Mouse (Mus musculus): ENCODE results near the gene B430305J03Rik. TPM values are rescaled to one million over a fixed set of nuclear protein-coding genes. Genes with fewer than 3 reads are reported as not detected.

Gene B430305J03Rik
- polyA plus RNA-seq, 1 experiment from 2014 or later = not detected

DNA sequence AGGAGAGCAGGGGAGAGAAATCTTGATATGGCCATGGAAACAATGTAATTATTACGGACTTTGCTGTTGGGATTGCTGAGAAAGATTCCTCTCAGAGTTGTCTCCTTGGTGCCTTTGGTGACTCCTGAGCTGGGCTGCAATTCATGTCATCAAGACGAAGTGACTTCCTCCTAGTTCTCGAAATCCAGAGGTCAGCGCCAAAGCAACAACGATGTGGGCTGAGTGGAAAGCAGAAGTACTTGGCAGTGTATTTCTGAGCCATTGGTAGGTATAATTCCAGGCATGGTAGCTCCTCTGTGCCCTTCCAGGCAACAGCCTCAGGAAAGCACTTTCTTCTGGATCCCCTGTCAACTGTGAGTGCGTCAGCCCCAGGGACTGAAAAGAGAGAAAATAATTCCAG lies 44.1 kb downstream of the B430305J03Rik start:
- ATAC-seq (ENCODE audit: low FRiP score) (no peak), DNase-seq (ENCODE audit: low spot score) (no peak)
- Histone ChIP-seq H3K9me3 (ENCODE audit: control insufficient read depth, low read length) (no peaks in the 10 kb centered on the region), H3K4me1 (replicated peaks; ENCODE audit: control insufficient read depth, insufficient read depth, low read length) (no peaks in the 10 kb centered on the region), H3K27me3 (ENCODE audit: control insufficient read depth, insufficient read depth, low read length) (no peaks in the 10 kb centered on the region), H3K9ac (no peak overlapping the region), H3K4me2 (replicated peaks) (no peak overlapping the region), H3K36me3 (replicated peaks; ENCODE audit: control insufficient read depth, insufficient read depth) (no peaks in the 10 kb centered on the region), H3K4me3 (replicated peaks; ENCODE audit: low read length) (no peak overlapping the region), H3K27ac (no peak overlapping the region)
- WGBS = 77% methylated on average over 6 of the region's 6 CpGs

DNA sequence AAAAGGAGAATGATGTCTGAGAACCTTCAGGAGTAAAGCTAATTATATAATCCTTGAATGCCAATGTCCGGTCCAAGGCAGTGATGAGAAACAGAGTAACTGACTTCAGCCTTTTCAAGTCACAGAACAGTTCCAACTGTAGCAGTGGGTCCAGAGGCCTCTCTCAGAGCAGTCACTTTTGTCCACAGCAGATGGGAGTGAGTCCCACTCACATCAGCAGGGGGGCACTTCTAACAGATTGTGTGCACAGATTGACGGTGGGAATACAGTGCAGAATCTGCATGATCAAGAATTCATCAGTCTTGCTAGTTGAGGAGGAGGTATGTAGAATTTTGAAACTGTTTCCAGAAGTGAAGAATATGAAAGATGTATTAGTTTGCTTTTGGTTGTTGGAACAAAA lies 45.7 kb downstream of the B430305J03Rik start:
- 76% methylated on average over 2 of the region's 2 CpGs for WGBS
- no peak for DNase-seq (ENCODE audit: low spot score)
- no peak overlapping the region for H3K4me2 ChIP-seq (replicated peaks)
- no peaks in the 10 kb centered on the region for H3K9me3 ChIP-seq (ENCODE audit: control insufficient read depth, low read length)
- no peak for ATAC-seq (ENCODE audit: low FRiP score)
- H3K27me3 ChIP-seq (ENCODE audit: control insufficient read depth, insufficient read depth, low read length) = no peaks in the 10 kb centered on the region
- no peaks in the 10 kb centered on the region for H3K4me1 ChIP-seq (replicated peaks; ENCODE audit: control insufficient read depth, insufficient read depth, low read length)
- H3K36me3 ChIP-seq (replicated peaks; ENCODE audit: control insufficient read depth, insufficient read depth) = no peaks in the 10 kb centered on the region
- H3K4me3 ChIP-seq (replicated peaks; ENCODE audit: low read length) = no peak overlapping the region
- no peak overlapping the region for H3K27ac ChIP-seq
- H3K9ac ChIP-seq = no peak overlapping the region

DNA sequence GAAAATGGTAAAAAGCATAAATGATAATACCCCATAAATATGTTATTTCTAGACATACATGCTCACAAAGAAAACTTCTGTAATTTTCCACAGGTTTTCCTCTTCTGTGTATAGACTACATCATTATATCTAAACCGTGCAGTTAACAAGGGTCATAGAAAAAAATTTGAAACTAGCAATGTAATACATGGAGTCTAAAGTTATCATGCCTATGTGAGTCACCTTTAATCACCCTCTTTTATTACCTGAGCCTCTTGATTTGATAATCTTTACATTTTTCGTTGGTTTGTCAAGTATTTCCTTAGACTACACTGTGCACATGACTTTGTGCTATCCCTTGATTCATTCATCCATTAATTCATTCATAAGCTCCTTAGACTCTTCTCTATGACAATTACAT lies 50.7 kb downstream of the B430305J03Rik start:
- no peaks in the 10 kb centered on the region for H3K36me3 ChIP-seq (replicated peaks; ENCODE audit: control insufficient read depth, insufficient read depth)
- H3K4me1 ChIP-seq (replicated peaks; ENCODE audit: control insufficient read depth, insufficient read depth, low read length) = no peaks in the 10 kb centered on the region
- H3K4me2 ChIP-seq (replicated peaks) = no peak overlapping the region
- H3K27ac ChIP-seq = no peak overlapping the region
- H3K9me3 ChIP-seq (ENCODE audit: control insufficient read depth, low read length) = no peaks in the 10 kb centered on the region
- no peak for DNase-seq (ENCODE audit: low spot score)
- H3K27me3 ChIP-seq (ENCODE audit: control insufficient read depth, insufficient read depth, low read length) = no peaks in the 10 kb centered on the region
- no peak overlapping the region for H3K4me3 ChIP-seq (replicated peaks; ENCODE audit: low read length)
- no peak overlapping the region for H3K9ac ChIP-seq
- no peak for ATAC-seq (ENCODE audit: low FRiP score)
- WGBS = 84% methylated on average over 2 of the region's 2 CpGs

Other genes starting within 250 kb of the B430305J03Rik start
- 12.4 and 13.1 TPM in 2 replicates for gene Rap2b, start 4.3 kb downstream of the B430305J03Rik start, polyA plus RNA-seq (2014; fragmentation: Nextera tagmentation; extraction: Ambion mirVana)